Mouse (Mus musculus) intestine, embryonic 16.5 days (tissue): ENCODE results near the gene Sos1. TPM values are rescaled to one million over a fixed set of nuclear protein-coding genes. Genes with fewer than 3 reads are reported as not detected.
A peak's percentile ranks its signal among the peaks of the same experiment; 100 is the strongest.

Experiments used
- ATAC-seq: fragments of 200-750 bp; cut with Nextera tagmentation; 2 replicates; pipeline ENCODE4 v1.8.0; 2017; ENCODE audit warnings: moderate TSS enrichment, moderate library complexity
- H3K27ac ChIP-seq: fragments of 300-500 bp; sonication (generic); 2 replicates; pipeline ENCODE4 v1.5.1; 2014; ENCODE audit warnings: mild to moderate bottlenecking, low read length
- H3K27me3 ChIP-seq: fragments of 300-500 bp; sonication (generic); replicated peaks from 2 replicates; pipeline ENCODE4 v1.6.1; 2014; ENCODE audit warnings: low read length, control low read depth, mixed read lengths; ENCODE audit not compliant: control insufficient read depth, insufficient read depth
- H3K36me3 ChIP-seq: fragments of 300-500 bp; sonication (generic); 2 replicates; pipeline ENCODE4 v1.6.1; 2014; ENCODE audit warnings: low read length, control low read depth; ENCODE audit not compliant: control insufficient read depth, insufficient read depth
- H3K4me1 ChIP-seq: fragments of 300-500 bp; sonication (generic); 2 replicates; pipeline ENCODE4 v1.6.1; 2014; ENCODE audit warnings: low read length, control low read depth, mixed read lengths; ENCODE audit not compliant: control insufficient read depth, insufficient read depth
- H3K4me2 ChIP-seq: fragments of 300-500 bp; sonication (generic); 2 replicates; pipeline ENCODE4 v1.6.1; 2014; ENCODE audit warnings: low read depth, low read length, control low read depth
- H3K4me3 ChIP-seq: fragments of 300-500 bp; sonication (generic); 2 replicates; pipeline ENCODE4 v1.5.1; 2014; ENCODE audit warnings: mild to moderate bottlenecking, low read length
- H3K9ac ChIP-seq: fragments of 300-500 bp; sonication (generic); 2 replicates; pipeline ENCODE4 v1.6.1; 2014; ENCODE audit warnings: low read depth, low read length
- H3K9me3 ChIP-seq: fragments of 300-500 bp; sonication (generic); 2 replicates; pipeline ENCODE4 v1.6.1; 2016; ENCODE audit warnings: low read length, control low read depth; ENCODE audit not compliant: control insufficient read depth
- WGBS: fragments of 180-500 bp; shearing (Covaris S2); extraction: QIAGEN DNeasy Blood & Tissue Kit; methylation state at CpG from one replicate; pipeline ENCODE4 v1.1.7; 2014; 5-methylcytosine and 5-hydroxymethylcytosine counted together
- polyA plus RNA-seq: library from polyadenylated mRNA; unstranded; fragments of >200 nt; fragmentation: Nextera tagmentation; extraction: Ambion mirVana; gene quantifications from 2 replicates; pipeline ENCODE4 v1.2.1, GENCODE M21; 2015

Sos1 gene
- polyA plus RNA-seq, 1 experiment from 2014 or later = 2.7 TPM

- no peak overlapping the region for H3K9ac ChIP-seq
- H3K4me3 ChIP-seq = no peak overlapping the region
- no peaks in the 10 kb centered on the region for H3K27me3 ChIP-seq
- no peaks in the 10 kb centered on the region for H3K9me3 ChIP-seq
- ATAC-seq = no peak
- WGBS = 54% methylated on average over 8 of the region's 8 CpGs
- no peak overlapping the region for H3K27ac ChIP-seq
- H3K4me1 ChIP-seq = 0 out of 2 replicates have a peak, but pooled peaks cover 2% of the 10 kb centered on the region
- no peaks in the 10 kb centered on the region for H3K36me3 ChIP-seq
- H3K4me2 ChIP-seq = no peak overlapping the region
Measured at GRCm38 (mm10) chr17:80513766-80514165, 33.5 kb upstream of the Sos1 start.

- H3K4me2 ChIP-seq = no peak overlapping the region
- no peaks in the 10 kb centered on the region for H3K9me3 ChIP-seq
- H3K36me3 ChIP-seq = no peaks in the 10 kb centered on the region
- H3K27ac ChIP-seq = no peak overlapping the region
- H3K4me3 ChIP-seq = no peak overlapping the region
- ATAC-seq = 0 out of 2 replicates have a peak, but pooled peaks have one; percentile 51
- no peak overlapping the region for H3K9ac ChIP-seq
- 0 out of 2 replicates have a peak, but pooled peaks cover 2% of the 10 kb centered on the region for H3K4me1 ChIP-seq
- 69% methylated on average over 3 of the region's 3 CpGs for WGBS
- H3K27me3 ChIP-seq = no peaks in the 10 kb centered on the region
Measured at GRCm38 (mm10) chr17:80510459-80510855, 30.2 kb upstream of the Sos1 start.

GRCm38 (mm10) chr17:80509494-80510458, 29.5 kb upstream of the Sos1 start:
- Histone ChIP-seq H3K4me1 (0 out of 2 replicates have a peak, but pooled peaks cover 2% of the 10 kb centered on the region), H3K36me3 (no peaks in the 10 kb centered on the region), H3K27me3 (no peaks in the 10 kb centered on the region), H3K4me3 (no peak overlapping the region), H3K9ac (no peak overlapping the region), H3K27ac (no peak overlapping the region), H3K4me2 (no peak overlapping the region), H3K9me3 (no peaks in the 10 kb centered on the region)
- WGBS = 17% methylated on average over 4 of the region's 4 CpGs
- ATAC-seq = peak; percentile 73

- H3K4me2 ChIP-seq = no peak overlapping the region
- WGBS = 79% methylated on average over 6 of the region's 6 CpGs
- no peak for ATAC-seq
- H3K9me3 ChIP-seq = no peaks in the 10 kb centered on the region
- H3K4me1 ChIP-seq = 0 out of 2 replicates have a peak, but pooled peaks cover 2% of the 10 kb centered on the region
- H3K36me3 ChIP-seq = no peaks in the 10 kb centered on the region
- no peaks in the 10 kb centered on the region for H3K27me3 ChIP-seq
- H3K27ac ChIP-seq = no peak overlapping the region
- H3K9ac ChIP-seq = no peak overlapping the region
- no peak overlapping the region for H3K4me3 ChIP-seq
Measured at GRCm38 (mm10) chr17:80505766-80506165, 25.5 kb upstream of the Sos1 start.

- H3K4me2 ChIP-seq = no peak overlapping the region
- no peak for ATAC-seq
Measured at GRCm38 (mm10) chr17:80505342-80505741, 25.1 kb upstream of the Sos1 start.

GRCm38 (mm10) chr17:80501805-80502172, 21.5 kb upstream of the Sos1 start:
- no peak for ATAC-seq
- WGBS = 70% methylated on average over 2 of the region's 2 CpGs
- Histone ChIP-seq H3K9me3 (no peaks in the 10 kb centered on the region), H3K4me3 (no peak overlapping the region), H3K27ac (no peak overlapping the region), H3K36me3 (no peaks in the 10 kb centered on the region), H3K4me2 (no peak overlapping the region), H3K4me1 (no peaks in the 10 kb centered on the region), H3K27me3 (no peaks in the 10 kb centered on the region), H3K9ac (no peak overlapping the region)

More at GRCm38 (mm10) chr17:80505342-80505741, 25.1 kb upstream of the Sos1 start:
- Histone ChIP-seq H3K4me3 (no peak overlapping the region), H3K27ac (no peak overlapping the region), H3K9ac (no peak overlapping the region), H3K27me3 (no peaks in the 10 kb centered on the region), H3K4me1 (0 out of 2 replicates have a peak, but pooled peaks cover 2% of the 10 kb centered on the region), H3K36me3 (no peaks in the 10 kb centered on the region), H3K9me3 (no peaks in the 10 kb centered on the region)
- WGBS = 87% methylated on average over 4 of the region's 4 CpGs

- WGBS = 69% methylated on average over 5 of the region's 5 CpGs
Measured at GRCm38 (mm10) chr17:80501037-80501804, 21.0 kb upstream of the Sos1 start.

GRCm38 (mm10) chr17:80500025-80500424, 19.8 kb upstream of the Sos1 start:
- H3K36me3 ChIP-seq = no peaks in the 10 kb centered on the region
- H3K27me3 ChIP-seq = no peaks in the 10 kb centered on the region
- H3K27ac ChIP-seq = no peak overlapping the region
- H3K4me2 ChIP-seq = no peak overlapping the region
- no peak for ATAC-seq
- 82% methylated on average over 4 of the region's 4 CpGs for WGBS
- no peaks in the 10 kb centered on the region for H3K9me3 ChIP-seq
- H3K9ac ChIP-seq = no peak overlapping the region
- no peaks in the 10 kb centered on the region for H3K4me1 ChIP-seq
- no peak overlapping the region for H3K4me3 ChIP-seq

More at GRCm38 (mm10) chr17:80501037-80501804, 21.0 kb upstream of the Sos1 start:
- Histone ChIP-seq H3K4me1 (no peaks in the 10 kb centered on the region), H3K9me3 (no peaks in the 10 kb centered on the region), H3K27me3 (no peaks in the 10 kb centered on the region), H3K9ac (no peak overlapping the region), H3K27ac (no peak overlapping the region), H3K4me3 (no peak overlapping the region), H3K4me2 (no peak overlapping the region), H3K36me3 (no peaks in the 10 kb centered on the region)
- ATAC-seq = no peak

GRCm38 (mm10) chr17:80498600-80499268, 18.5 kb upstream of the Sos1 start:
- no peak overlapping the region for H3K9ac ChIP-seq
- H3K27me3 ChIP-seq = no peaks in the 10 kb centered on the region
- no peak for ATAC-seq
- no peak overlapping the region for H3K4me3 ChIP-seq
- no peaks in the 10 kb centered on the region for H3K9me3 ChIP-seq
- WGBS = 60% methylated on average over 11 of the region's 11 CpGs
- H3K27ac ChIP-seq = no peak overlapping the region
- no peaks in the 10 kb centered on the region for H3K36me3 ChIP-seq
- H3K4me2 ChIP-seq = no peak overlapping the region
- no peaks in the 10 kb centered on the region for H3K4me1 ChIP-seq
